ENCODE assay signal across 8 mouse cellular contexts in the genomic region with DNA sequence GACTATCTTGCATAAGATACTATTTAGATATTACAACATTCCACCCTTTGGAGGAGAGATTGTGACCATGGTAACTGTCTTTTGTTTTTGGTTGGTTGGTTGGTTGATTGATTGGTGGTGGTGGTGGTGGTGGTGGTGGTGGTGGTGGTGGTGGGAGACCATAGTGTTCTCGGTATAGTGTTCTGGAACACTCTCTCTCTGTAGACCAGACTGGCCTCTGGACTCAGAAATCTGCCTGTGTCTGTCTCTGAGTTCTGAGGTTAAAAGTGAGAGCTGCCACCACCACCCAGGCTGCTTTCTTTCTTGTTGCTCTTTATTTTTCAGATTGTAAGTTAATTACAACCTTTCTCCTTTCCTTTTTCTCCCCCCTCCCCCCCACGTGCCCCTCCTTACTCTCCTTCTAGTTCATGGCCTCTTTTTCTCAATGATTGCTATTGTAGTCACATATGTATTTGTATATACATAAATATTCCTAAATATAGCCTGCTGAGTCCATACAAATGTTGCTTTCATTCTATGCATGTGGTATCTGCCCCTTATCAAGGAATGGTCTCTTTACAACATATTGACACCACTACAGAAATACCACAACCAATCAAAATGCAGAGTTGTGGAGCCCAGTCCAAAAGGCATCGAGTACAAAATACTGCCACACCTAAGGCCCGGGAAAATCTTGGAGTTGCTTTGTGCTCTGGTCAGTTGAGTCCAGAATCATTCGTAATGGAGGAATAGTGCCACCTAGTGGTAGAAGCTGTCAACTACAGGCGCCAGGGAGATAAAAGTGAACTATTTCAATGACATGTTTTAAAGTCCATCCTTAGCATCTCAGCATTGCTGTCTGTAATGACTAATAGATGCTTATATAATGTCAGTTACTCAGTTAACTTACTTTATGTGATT. TPM values are rescaled to one million over a fixed set of nuclear protein-coding genes. Genes with fewer than 3 reads are reported as not detected.
A peak's percentile ranks its signal among the peaks of the same experiment; 100 is the strongest.
DNase-seq lines count a peak whose midpoint lies in the region; ATAC-seq lines count a peak whose summit lies in the region.

No protein-coding gene starts in this region.

- no peak overlapping the region for H3K4me3 ChIP-seq in hindbrain, embryonic 16.5 days (ENCODE audit: low read length)

- H3K4me1 ChIP-seq in hindbrain, embryonic 16.5 days (ENCODE audit: control insufficient read depth, insufficient read depth, low read depth, low read length): no peaks in the 10 kb centered on the region

- H3K9ac ChIP-seq in hindbrain, embryonic 16.5 days (ENCODE audit: low read depth, low read length): no peak overlapping the region

- peak; percentile 31 for DNase-seq in T-cell, adult 2 months (ENCODE audit: low spot score)
- DNase-seq in cerebellum, adult 9-11 months: peak; percentile 63
- peak; percentile 27 to 84 for DNase-seq in frontal cortex, postnatal 14 days (ENCODE audit: low spot score in 2 of 2)
- DNase-seq in layer of hippocampus, postnatal 25 days (ENCODE audit: extremely low spot score in 1 of 2, low spot score in 1 of 2): peak; percentile 64 to 94
- DNase-seq in right cerebral cortex, postnatal 10 days (ENCODE audit: low spot score in 2 of 2): peak; percentile 82 to 85
- DNase-seq in yolk sac, embryonic 10.5 days (ENCODE audit: low spot score): peak; percentile 55

- no peaks in the 10 kb centered on the region for H3K9me3 ChIP-seq in hindbrain, embryonic 16.5 days (ENCODE audit: control insufficient read depth, low read length)

- 19% methylated on average over 6 of the region's 6 CpGs for WGBS in hindbrain, embryonic 16.5 days

- ATAC-seq in hindbrain, embryonic 16.5 days: peak; percentile 88
- peak; percentile 98 for ATAC-seq in megakaryocyte progenitor cell, adult 5-6 weeks (replicated peaks; ENCODE audit: poor library complexity)

- H3K27me3 ChIP-seq in hindbrain, embryonic 16.5 days (replicated peaks; ENCODE audit: control insufficient read depth, insufficient read depth, low read length): no peaks in the 10 kb centered on the region

- H3K36me3 ChIP-seq in hindbrain, embryonic 16.5 days (ENCODE audit: control insufficient read depth, insufficient read depth, low read length): no peaks in the 10 kb centered on the region

- H3K27ac ChIP-seq in hindbrain, embryonic 16.5 days (ENCODE audit: low read depth, low read length): no peak overlapping the region

- no peak overlapping the region for H3K4me2 ChIP-seq in hindbrain, embryonic 16.5 days (ENCODE audit: low read length)

RNA-seq across cellular contexts. Expression of a gene that starts 12.5 kb away (rescaled TPM):
- polyA plus RNA-seq in hindbrain, embryonic 16.5 days (2015; fragmentation: Nextera tagmentation; extraction: Ambion mirVana): 13.0 and 14.6 TPM in 2 replicates
- 100 to 1,000 TPM; 115 to 119 TPM for total RNA-seq in layer of hippocampus, postnatal 25 days (2021)
- total RNA-seq in megakaryocyte progenitor cell, adult 5-6 weeks (2015): 89.3 and 112 TPM in 2 replicates
- 63.1 and 66.4 TPM in 2 replicates for total RNA-seq in megakaryocyte progenitor cell, adult 5-6 weeks (2017)

RNA-seq across cellular contexts. Expression of a gene that starts 51.9 kb away (rescaled TPM):
- not detected in 2 replicates for polyA plus RNA-seq in hindbrain, embryonic 16.5 days (2015; fragmentation: Nextera tagmentation; extraction: Ambion mirVana)
- total RNA-seq in layer of hippocampus, postnatal 25 days (2021): under 1 TPM in 1 of 2 experiments, not detected in 1; 0.10 TPM
- 0.07 and 0.20 TPM in 2 replicates for total RNA-seq in megakaryocyte progenitor cell, adult 5-6 weeks (2015)
- 0.27 and 0.46 TPM in 2 replicates for total RNA-seq in megakaryocyte progenitor cell, adult 5-6 weeks (2017)

Comparison
In these comparisons a context has a peak if more than half of its experiments do, and no peak if none do; other contexts are left out.
1. DNase-seq: peak in every context shown above with its lines; median percentile 84 in right cerebral cortex, postnatal 10 days; 79 in layer of hippocampus, postnatal 25 days; 63 in cerebellum, adult 9-11 months; 56 in frontal cortex, postnatal 14 days; 55 in yolk sac, embryonic 10.5 days; 31 in T-cell, adult 2 months.